Mouse (Mus musculus) heart, adult 2 months (tissue): ENCODE results near the gene Gm20481.

Source experiments
- CTCF ChIP-seq: fragments of 200-600 bp; IDR thresholded peaks from 2 replicates; pipeline ENCODE4 v1.8.1; 2022; ENCODE audit warnings: antibody characterized with exemption, mild to moderate bottlenecking, moderate library complexity
- POLR2A ChIP-seq: fragments of 200-500 bp; IDR thresholded peaks from 2 replicates; pipeline ENCODE4 v1.6.1; 2011; ENCODE audit warnings: mild to moderate bottlenecking, low read depth, low read length, control low read depth; ENCODE audit not compliant: insufficient read depth

GRCm38 (mm10) chr17:35000717-35001451 is 31.2 kb downstream of the Gm20481 start, which contains the start of gene Vars:
- TF ChIP-seq CTCF (no peak), POLR2A (0 out of 2 replicates have a peak, but pooled peaks have one; percentile 37)
